Mouse (Mus musculus): ENCODE measurements around the gene Dpp6. TPM values are rescaled to one million over a fixed set of nuclear protein-coding genes. Genes with fewer than 3 reads are reported as not detected.

Dpp6 gene
- polyA plus RNA-seq, 1 experiment from 2014 or later = 3.1 TPM

- no peak overlapping the region for H3K4me3 ChIP-seq (ENCODE audit: low read depth, low read length)
- H3K9ac ChIP-seq (replicated peaks; ENCODE audit: low read depth, low read length) = no peak overlapping the region
- H3K27me3 ChIP-seq (ENCODE audit: control insufficient read depth, insufficient read depth, low read length) = no peaks in the 10 kb centered on the region
- no peak for ATAC-seq (ENCODE audit: insufficient number of reproducible peaks, insufficient read depth, low FRiP score, low read depth)
- no peaks in the 10 kb centered on the region for H3K4me1 ChIP-seq (ENCODE audit: control insufficient read depth, insufficient read depth, low read length)
- no peak overlapping the region for H3K27ac ChIP-seq (ENCODE audit: low read length)
- H3K9me3 ChIP-seq (ENCODE audit: control insufficient read depth, low read depth, low read length) = no peaks in the 10 kb centered on the region
- H3K36me3 ChIP-seq (ENCODE audit: control insufficient read depth, insufficient read depth, low read length) = no peaks in the 10 kb centered on the region
- 69% methylated on average over 2 of the region's 2 CpGs for WGBS
- H3K4me2 ChIP-seq (replicated peaks; ENCODE audit: low read depth, low read length) = no peak overlapping the region
Measured at GRCm38 (mm10) chr5:27336698-27337097, 519.7 kb downstream of the Dpp6 start.

DNA sequence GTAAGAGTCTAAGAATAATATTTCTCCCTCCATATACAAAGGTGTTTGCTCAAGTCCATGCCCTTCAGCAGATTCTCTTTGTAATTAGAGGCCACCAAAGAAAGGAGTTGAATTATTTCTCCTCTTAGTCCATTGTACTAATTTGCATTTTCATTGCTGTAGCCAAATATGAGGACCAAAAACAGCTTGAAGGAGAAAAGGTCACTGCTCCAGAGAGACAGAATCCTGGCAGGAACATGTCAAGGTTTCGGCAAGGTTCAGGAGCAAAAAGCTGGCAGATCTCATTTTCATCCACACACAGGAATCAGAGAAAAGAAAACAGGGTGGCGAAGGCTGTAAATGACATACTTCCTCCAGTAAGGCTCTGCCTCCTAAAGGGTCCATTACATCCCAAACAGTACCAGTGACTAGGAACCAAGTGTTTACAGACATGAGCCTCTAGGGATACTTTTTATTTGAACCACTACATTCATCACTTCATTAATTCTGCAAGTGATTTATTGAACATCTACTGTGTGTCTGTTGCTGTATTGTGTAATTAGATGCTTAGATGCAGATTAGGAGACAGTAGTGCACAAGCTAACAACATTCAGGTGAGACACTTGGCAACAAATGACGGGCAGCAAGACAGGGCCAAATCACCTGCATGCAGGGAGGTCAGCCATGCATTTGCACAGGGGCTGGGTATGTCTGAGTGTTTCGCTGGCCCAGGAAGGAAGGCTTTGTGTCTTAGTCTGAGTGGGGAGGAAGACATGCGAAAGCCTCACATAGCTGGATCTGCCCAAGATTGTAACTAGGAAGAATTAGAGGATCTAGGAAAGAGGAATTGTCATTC, 522.4 kb downstream of the Dpp6 start:
- no peak for ATAC-seq (ENCODE audit: insufficient number of reproducible peaks, insufficient read depth, low FRiP score, low read depth)
- Histone ChIP-seq H3K4me3 (ENCODE audit: low read depth, low read length) (no peak overlapping the region), H3K9ac (replicated peaks; ENCODE audit: low read depth, low read length) (no peak overlapping the region), H3K27me3 (ENCODE audit: control insufficient read depth, insufficient read depth, low read length) (no peaks in the 10 kb centered on the region), H3K4me1 (ENCODE audit: control insufficient read depth, insufficient read depth, low read length) (no peaks in the 10 kb centered on the region), H3K4me2 (replicated peaks; ENCODE audit: low read depth, low read length) (no peak overlapping the region), H3K9me3 (ENCODE audit: control insufficient read depth, low read depth, low read length) (no peaks in the 10 kb centered on the region), H3K27ac (ENCODE audit: low read length) (no peak overlapping the region), H3K36me3 (ENCODE audit: control insufficient read depth, insufficient read depth, low read length) (no peaks in the 10 kb centered on the region)
- WGBS = 73% methylated on average over 5 of the region's 5 CpGs

GRCm38 (mm10) chr5:27342276-27342675, 525.3 kb downstream of the Dpp6 start:
- 68% methylated on average over 6 of the region's 6 CpGs for WGBS
- no peak for ATAC-seq (ENCODE audit: insufficient number of reproducible peaks, insufficient read depth, low FRiP score, low read depth)
- H3K36me3 ChIP-seq (ENCODE audit: control insufficient read depth, insufficient read depth, low read length) = no peaks in the 10 kb centered on the region

GRCm38 (mm10) chr5:27343626-27344025, 526.6 kb downstream of the Dpp6 start:
- no peak overlapping the region for H3K9ac ChIP-seq (replicated peaks; ENCODE audit: low read depth, low read length)
- H3K4me1 ChIP-seq (ENCODE audit: control insufficient read depth, insufficient read depth, low read length) = no peaks in the 10 kb centered on the region
- 78% methylated on average over 1 of the region's 1 CpGs for WGBS
- H3K27me3 ChIP-seq (ENCODE audit: control insufficient read depth, insufficient read depth, low read length) = no peaks in the 10 kb centered on the region
- no peaks in the 10 kb centered on the region for H3K36me3 ChIP-seq (ENCODE audit: control insufficient read depth, insufficient read depth, low read length)
- H3K4me3 ChIP-seq (ENCODE audit: low read depth, low read length) = no peak overlapping the region
- H3K9me3 ChIP-seq (ENCODE audit: control insufficient read depth, low read depth, low read length) = no peaks in the 10 kb centered on the region
- no peak overlapping the region for H3K4me2 ChIP-seq (replicated peaks; ENCODE audit: low read depth, low read length)
- no peak overlapping the region for H3K27ac ChIP-seq (ENCODE audit: low read length)
- ATAC-seq (ENCODE audit: insufficient number of reproducible peaks, insufficient read depth, low FRiP score, low read depth) = no peak

More at GRCm38 (mm10) chr5:27342276-27342675, 525.3 kb downstream of the Dpp6 start:
- no peaks in the 10 kb centered on the region for H3K27me3 ChIP-seq (ENCODE audit: control insufficient read depth, insufficient read depth, low read length)
- H3K4me1 ChIP-seq (ENCODE audit: control insufficient read depth, insufficient read depth, low read length) = no peaks in the 10 kb centered on the region
- no peak overlapping the region for H3K4me3 ChIP-seq (ENCODE audit: low read depth, low read length)
- no peaks in the 10 kb centered on the region for H3K9me3 ChIP-seq (ENCODE audit: control insufficient read depth, low read depth, low read length)
- no peak overlapping the region for H3K27ac ChIP-seq (ENCODE audit: low read length)
- H3K4me2 ChIP-seq (replicated peaks; ENCODE audit: low read depth, low read length) = no peak overlapping the region
- H3K9ac ChIP-seq (replicated peaks; ENCODE audit: low read depth, low read length) = no peak overlapping the region

GRCm38 (mm10) chr5:27348181-27349095, 531.4 kb downstream of the Dpp6 start:
- Histone ChIP-seq H3K9me3 (ENCODE audit: control insufficient read depth, low read depth, low read length) (no peaks in the 10 kb centered on the region), H3K27ac (ENCODE audit: low read length) (no peak overlapping the region), H3K4me2 (replicated peaks; ENCODE audit: low read depth, low read length) (no peak overlapping the region), H3K9ac (replicated peaks; ENCODE audit: low read depth, low read length) (no peak overlapping the region), H3K4me1 (ENCODE audit: control insufficient read depth, insufficient read depth, low read length) (no peaks in the 10 kb centered on the region), H3K36me3 (ENCODE audit: control insufficient read depth, insufficient read depth, low read length) (no peaks in the 10 kb centered on the region), H3K27me3 (ENCODE audit: control insufficient read depth, insufficient read depth, low read length) (no peaks in the 10 kb centered on the region), H3K4me3 (ENCODE audit: low read depth, low read length) (no peak overlapping the region)
- ATAC-seq (ENCODE audit: insufficient number of reproducible peaks, insufficient read depth, low FRiP score, low read depth) = no peak
- 73% methylated on average over 5 of the region's 5 CpGs for WGBS

DNA sequence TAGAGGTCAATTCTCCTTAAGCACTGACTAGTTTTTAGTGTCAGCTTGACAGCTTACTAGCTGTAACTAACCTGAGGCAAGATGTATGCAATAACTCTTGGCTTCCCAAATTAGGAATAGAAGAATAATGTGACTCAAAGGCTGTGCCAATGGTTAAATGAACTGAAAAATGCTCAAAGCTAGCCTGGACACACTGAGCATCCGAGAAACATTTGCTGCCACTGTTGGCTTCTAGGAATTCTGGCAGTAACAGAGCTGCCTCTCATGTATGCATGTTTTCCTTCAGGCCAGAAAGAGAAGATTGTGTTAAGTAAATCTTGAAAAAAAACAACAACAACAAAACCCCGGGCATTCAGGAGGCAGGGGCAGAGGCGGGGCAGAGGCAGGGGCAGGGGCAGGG, 540.6 kb downstream of the Dpp6 start:
- no peak overlapping the region for H3K9ac ChIP-seq (replicated peaks; ENCODE audit: low read depth, low read length)
- no peaks in the 10 kb centered on the region for H3K4me1 ChIP-seq (ENCODE audit: control insufficient read depth, insufficient read depth, low read length)
- H3K4me3 ChIP-seq (ENCODE audit: low read depth, low read length) = no peak overlapping the region
- no peak for ATAC-seq (ENCODE audit: insufficient number of reproducible peaks, insufficient read depth, low FRiP score, low read depth)
- H3K9me3 ChIP-seq (ENCODE audit: control insufficient read depth, low read depth, low read length) = no peaks in the 10 kb centered on the region
- WGBS = 79% methylated on average over 3 of the region's 3 CpGs
- H3K27me3 ChIP-seq (ENCODE audit: control insufficient read depth, insufficient read depth, low read length) = no peaks in the 10 kb centered on the region
- H3K4me2 ChIP-seq (replicated peaks; ENCODE audit: low read depth, low read length) = no peak overlapping the region
- H3K36me3 ChIP-seq (ENCODE audit: control insufficient read depth, insufficient read depth, low read length) = no peaks in the 10 kb centered on the region
- no peak overlapping the region for H3K27ac ChIP-seq (ENCODE audit: low read length)

GRCm38 (mm10) chr5:27365946-27366345, 548.9 kb downstream of the Dpp6 start:
- no peaks in the 10 kb centered on the region for H3K9me3 ChIP-seq (ENCODE audit: control insufficient read depth, low read depth, low read length)
- no peaks in the 10 kb centered on the region for H3K4me1 ChIP-seq (ENCODE audit: control insufficient read depth, insufficient read depth, low read length)
- no peak for ATAC-seq (ENCODE audit: insufficient number of reproducible peaks, insufficient read depth, low FRiP score, low read depth)
- 67% methylated on average over 2 of the region's 2 CpGs for WGBS
- H3K27ac ChIP-seq (ENCODE audit: low read length) = no peak overlapping the region
- no peak overlapping the region for H3K9ac ChIP-seq (replicated peaks; ENCODE audit: low read depth, low read length)
- no peaks in the 10 kb centered on the region for H3K27me3 ChIP-seq (ENCODE audit: control insufficient read depth, insufficient read depth, low read length)
- H3K4me2 ChIP-seq (replicated peaks; ENCODE audit: low read depth, low read length) = no peak overlapping the region
- H3K4me3 ChIP-seq (ENCODE audit: low read depth, low read length) = no peak overlapping the region
- no peaks in the 10 kb centered on the region for H3K36me3 ChIP-seq (ENCODE audit: control insufficient read depth, insufficient read depth, low read length)

DNA sequence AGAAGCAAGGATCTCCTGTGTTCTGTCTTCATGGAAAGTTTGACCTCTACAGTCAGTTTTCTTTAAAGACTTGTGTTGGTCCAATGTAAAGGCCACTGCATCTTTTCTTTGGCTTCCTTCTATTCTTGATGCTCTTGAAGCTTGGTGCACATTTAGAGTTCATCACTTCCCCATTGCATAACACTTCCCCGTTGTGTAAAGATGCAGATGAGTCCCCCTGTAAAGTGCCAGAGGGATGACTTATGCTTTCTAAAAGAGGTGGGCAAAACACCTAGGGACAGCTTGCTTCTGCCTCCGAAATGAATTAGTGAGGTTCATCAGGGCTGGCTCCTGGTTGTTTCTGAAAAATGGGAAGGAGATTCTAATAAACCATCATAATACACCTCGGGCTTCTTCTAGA, 553.8 kb downstream of the Dpp6 start:
- no peak overlapping the region for H3K4me2 ChIP-seq (replicated peaks; ENCODE audit: low read depth, low read length)
- H3K4me3 ChIP-seq (ENCODE audit: low read depth, low read length) = no peak overlapping the region
- no peak for ATAC-seq (ENCODE audit: insufficient number of reproducible peaks, insufficient read depth, low FRiP score, low read depth)

More for the DNA sequence above, 553.8 kb downstream of the Dpp6 start:
- WGBS = 68% methylated on average over 3 of the region's 3 CpGs
- Histone ChIP-seq H3K27me3 (ENCODE audit: control insufficient read depth, insufficient read depth, low read length) (no peaks in the 10 kb centered on the region), H3K9ac (replicated peaks; ENCODE audit: low read depth, low read length) (no peak overlapping the region), H3K9me3 (ENCODE audit: control insufficient read depth, low read depth, low read length) (no peaks in the 10 kb centered on the region), H3K4me1 (ENCODE audit: control insufficient read depth, insufficient read depth, low read length) (no peaks in the 10 kb centered on the region), H3K36me3 (ENCODE audit: control insufficient read depth, insufficient read depth, low read length) (no peaks in the 10 kb centered on the region), H3K27ac (ENCODE audit: low read length) (no peak overlapping the region)

Measured in stomach, embryonic 14.5 days (tissue).